8 mouse cellular contexts compared by ENCODE assay signal in the genomic region with DNA sequence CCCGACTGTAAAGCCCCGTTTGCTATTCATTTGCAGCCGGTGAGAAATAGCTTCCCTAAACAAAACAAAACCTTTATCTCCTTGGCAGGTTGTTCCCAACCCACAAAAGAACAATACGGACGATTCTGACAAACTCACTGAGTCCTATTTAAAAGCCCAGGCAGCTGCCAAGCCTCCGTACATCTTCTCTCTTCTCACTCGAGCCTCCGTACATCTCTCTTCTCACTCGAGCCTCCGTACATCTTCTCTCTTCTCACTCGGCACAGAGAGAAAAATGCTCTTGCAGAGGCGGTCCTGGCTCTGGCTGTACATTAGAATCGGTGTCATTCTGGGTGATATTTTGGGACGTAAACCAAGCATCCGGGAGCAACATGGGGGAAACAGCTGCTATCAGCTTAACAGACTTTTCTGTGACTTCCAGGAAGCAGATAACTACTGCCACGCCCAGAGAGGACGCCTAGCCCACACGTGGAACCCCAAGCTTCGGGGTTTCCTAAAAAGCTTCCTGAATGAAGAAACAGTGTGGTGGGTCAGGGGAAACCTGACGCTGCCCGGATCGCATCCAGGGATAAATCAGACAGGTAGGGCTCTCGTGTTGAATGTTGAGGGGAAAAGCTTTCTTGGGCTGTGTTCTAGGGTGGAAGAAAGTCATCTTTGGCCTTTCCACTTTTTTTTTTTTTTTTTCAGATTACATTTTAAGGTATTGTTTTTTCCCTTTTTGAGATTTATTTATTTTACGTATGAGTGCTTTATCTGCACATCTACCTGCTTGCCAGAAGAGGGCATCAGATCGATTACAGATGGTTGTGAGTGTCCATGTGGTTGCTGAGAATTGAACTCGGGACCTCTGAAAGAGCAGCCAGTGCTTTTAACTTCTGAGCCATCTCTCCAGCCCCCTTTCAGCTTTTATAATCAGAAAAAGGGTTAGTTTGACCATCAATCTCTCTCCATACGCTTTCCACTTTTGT. TPM values are rescaled to one million over a fixed set of nuclear protein-coding genes. Genes with fewer than 3 reads are reported as not detected.
A peak's percentile ranks its signal among the peaks of the same experiment; 100 is the strongest.
DNase-seq lines count a peak whose midpoint lies in the region; ATAC-seq and TF ChIP-seq lines count a peak whose summit lies in the region.

A gene (plus strand): TSS at position 275 of the 968 bp plus-strand sequence.

- no peak within 1 kb of the TSS for H3K4me2 ChIP-seq in forebrain, embryonic 14.5 days (ENCODE audit: low read length)
- H3K4me2 ChIP-seq in lung, postnatal 0 days (replicated peaks; ENCODE audit: low read depth, low read length) = peak within 1 kb of the TSS; percentile 8
- H3K4me2 ChIP-seq in hindbrain, embryonic 14.5 days (replicated peaks) = 0 out of 2 replicates have a peak within 1 kb of the TSS, but pooled peaks have one; percentile 10

- 66% methylated on average over 27 of the region's 27 CpGs for WGBS in forebrain, embryonic 10.5 days
- WGBS in forebrain, embryonic 14.5 days = 61% methylated on average over 27 of the region's 27 CpGs
- 48% methylated on average over 27 of the region's 27 CpGs for WGBS in lung, postnatal 0 days
- 60% methylated on average over 27 of the region's 27 CpGs for WGBS in hindbrain, embryonic 14.5 days
- 49% methylated on average over 27 of the region's 27 CpGs for WGBS in olfactory bulb, adult 2 months

- H3K36me3 ChIP-seq in forebrain, embryonic 10.5 days (replicated peaks) = no peaks in the 10 kb centered on the region
- H3K36me3 ChIP-seq in forebrain, embryonic 14.5 days (ENCODE audit: control insufficient read depth, insufficient read depth, low read length) = no peaks in the 10 kb centered on the region
- no peaks in the 10 kb centered on the region for H3K36me3 ChIP-seq in lung, postnatal 0 days (ENCODE audit: insufficient read depth, low read length)
- no peaks in the 10 kb centered on the region for H3K36me3 ChIP-seq in hindbrain, embryonic 14.5 days (replicated peaks; ENCODE audit: control insufficient read depth, insufficient read depth)

- DNase-seq in forebrain, embryonic 10.5 days (ENCODE audit: extremely low spot score, low spot score) = no peak
- DNase-seq in forebrain, embryonic 14.5 days (ENCODE audit: low spot score) = no peak
- DNase-seq in lung, postnatal 0 days (ENCODE audit: low spot score) = no peak
- DNase-seq in lung, postnatal 10 days = no peak
- no peak for DNase-seq in hindbrain, embryonic 14.5 days (ENCODE audit: low spot score)
- no peak for DNase-seq in cerebellum, adult 18-20 months
- DNase-seq in cerebellum, postnatal 14 days = no peak

- no peak within 1 kb of the TSS for H3K27ac ChIP-seq in forebrain, embryonic 10.5 days
- H3K27ac ChIP-seq in forebrain, embryonic 14.5 days (ENCODE audit: low read depth, low read length) = no peak within 1 kb of the TSS
- H3K27ac ChIP-seq in lung, postnatal 0 days (ENCODE audit: low read length) = no peak within 1 kb of the TSS
- H3K27ac ChIP-seq in hindbrain, embryonic 14.5 days = no peak within 1 kb of the TSS
- H3K27ac ChIP-seq in olfactory bulb, adult 2 months (ENCODE audit: insufficient read depth, low read depth, low read length) = no peak within 1 kb of the TSS

- H3K27me3 ChIP-seq in forebrain, embryonic 10.5 days (ENCODE audit: poor library complexity, severe bottlenecking) = no peaks in the 10 kb centered on the region
- no peaks in the 10 kb centered on the region for H3K27me3 ChIP-seq in forebrain, embryonic 14.5 days (replicated peaks; ENCODE audit: control insufficient read depth, insufficient read depth, low read length)
- no peaks in the 10 kb centered on the region for H3K27me3 ChIP-seq in lung, postnatal 0 days (replicated peaks; ENCODE audit: insufficient read depth, low read length)
- H3K27me3 ChIP-seq in hindbrain, embryonic 14.5 days (ENCODE audit: control insufficient read depth, insufficient read depth, low read length) = no peaks in the 10 kb centered on the region

- no peak for TF ChIP-seq POLR2A in olfactory bulb, adult 2 months (IDR thresholded peaks at IDR 0.05; ENCODE audit: insufficient read depth, low read depth, low read length)

- peak; percentile 22; the same call in 1 of the 2 replicates for TF ChIP-seq CTCF in lung, postnatal 0 days (IDR thresholded peaks at IDR 0.05)
- no peak for TF ChIP-seq CTCF in olfactory bulb, adult 2 months (IDR thresholded peaks at IDR 0.05; ENCODE audit: insufficient read depth, low read depth, low read length)

- peak within 1 kb of the TSS; percentile 16 for H3K4me3 ChIP-seq in forebrain, embryonic 10.5 days
- H3K4me3 ChIP-seq in forebrain, embryonic 14.5 days (ENCODE audit: low read depth, low read length) = no peak within 1 kb of the TSS
- H3K4me3 ChIP-seq in lung, postnatal 0 days (ENCODE audit: low read depth, low read length) = no peak within 1 kb of the TSS; the same call in 1 of the 2 replicates
- H3K4me3 ChIP-seq in hindbrain, embryonic 14.5 days (replicated peaks; ENCODE audit: low read length) = no peak within 1 kb of the TSS
- H3K4me3 ChIP-seq in olfactory bulb, adult 2 months (ENCODE audit: insufficient read depth, low read depth, low read length) = peak within 1 kb of the TSS; percentile 4

- H3K9me3 ChIP-seq in forebrain, embryonic 10.5 days = peaks cover 2% of the 10 kb centered on the region; the same call in 1 of the 2 replicates
- H3K9me3 ChIP-seq in forebrain, embryonic 14.5 days (replicated peaks; ENCODE audit: control insufficient read depth, low read length) = no peaks in the 10 kb centered on the region
- H3K9me3 ChIP-seq in lung, postnatal 0 days (ENCODE audit: low read length) = no peaks in the 10 kb centered on the region
- 0 out of 2 replicates have a peak, but pooled peaks cover 2% of the 10 kb centered on the region for H3K9me3 ChIP-seq in hindbrain, embryonic 14.5 days (ENCODE audit: control insufficient read depth, low read length)

- ATAC-seq in forebrain, embryonic 14.5 days = no peak
- no peak; the same call in 1 of the 2 replicates for ATAC-seq in lung, postnatal 0 days
- ATAC-seq in hindbrain, embryonic 14.5 days (ENCODE audit: low FRiP score) = no peak

- H3K9ac ChIP-seq in forebrain, embryonic 14.5 days (ENCODE audit: low read length) = no peak within 1 kb of the TSS
- H3K9ac ChIP-seq in lung, postnatal 0 days (replicated peaks; ENCODE audit: low read depth) = 0 out of 2 replicates have a peak within 1 kb of the TSS, but pooled peaks have one; percentile 16
- H3K9ac ChIP-seq in hindbrain, embryonic 14.5 days = no peak within 1 kb of the TSS

- H3K4me1 ChIP-seq in forebrain, embryonic 10.5 days = peaks cover 3% of the 10 kb centered on the region
- no peaks in the 10 kb centered on the region for H3K4me1 ChIP-seq in forebrain, embryonic 14.5 days (ENCODE audit: control insufficient read depth, insufficient read depth, low read length)
- H3K4me1 ChIP-seq in lung, postnatal 0 days (ENCODE audit: insufficient read depth, low read depth, low read length) = no peaks in the 10 kb centered on the region
- H3K4me1 ChIP-seq in hindbrain, embryonic 14.5 days (replicated peaks; ENCODE audit: control insufficient read depth, insufficient read depth, low read length) = no peaks in the 10 kb centered on the region
- no peaks in the 10 kb centered on the region for H3K4me1 ChIP-seq in olfactory bulb, adult 2 months (ENCODE audit: control insufficient read depth, insufficient read depth, low read length)

- no peak for TF ChIP-seq EP300 in lung, postnatal 0 days (IDR thresholded peaks at IDR 0.05)

RNA-seq across cellular contexts. Expression of the gene that starts here (rescaled TPM):
- polyA plus RNA-seq in forebrain, embryonic 10.5 days (2016; fragmentation: Nextera tagmentation; extraction: Ambion mirVana) = 0.18 and 0.21 TPM in 2 replicates
- 0.11 TPM in 1 of 2 replicates, not detected in the other for polyA plus RNA-seq in forebrain, embryonic 14.5 days (2014; fragmentation: Nextera tagmentation; extraction: Ambion mirVana)
- 0.07 and 0.13 TPM in 2 replicates for polyA plus RNA-seq in lung, postnatal 0 days (2015; fragmentation: Nextera tagmentation; extraction: Ambion mirVana)
- 0.13 and 0.23 TPM in 2 replicates for polyA plus RNA-seq in hindbrain, embryonic 14.5 days (2014; fragmentation: Nextera tagmentation; extraction: Ambion mirVana)
- polyA plus RNA-seq in olfactory bulb, adult 2 months (2012; ENCODE audit: insufficient read depth, insufficient read length, low replicate concordance, missing spikeins) = not detected in 2 replicates

Comparison
In these comparisons a context has a peak if more than half of its experiments do, and no peak if none do; other contexts are left out.
1. H3K4me3 ChIP-seq: peak in forebrain, embryonic 10.5 days (single experiment) and olfactory bulb, adult 2 months (single experiment); none in forebrain, embryonic 14.5 days (single experiment), lung, postnatal 0 days (single experiment) and hindbrain, embryonic 14.5 days (single experiment).